Mouse (Mus musculus) stomach, embryonic 16.5 days (tissue): ENCODE measurements at regions not wholly inside any gene's neighbourhood (a gene's known extent, or its start where the extent isn't known, plus 50 kb on each side); places are given as distances from the start of the nearest gene placed in this dataset.

Experiments used
- ATAC-seq: fragments of 200-750 bp; cut with Nextera tagmentation; 2 replicates; pipeline ENCODE4 v1.8.0; 2017; ENCODE audit warnings: moderate number of reproducible peaks, moderate TSS enrichment; ENCODE audit not compliant: insufficient read depth, low FRiP score
- H3K27ac ChIP-seq: fragments of 300-500 bp; sonication (generic); 2 replicates; pipeline ENCODE4 v1.5.1; 2014; ENCODE audit warnings: low read length
- H3K27me3 ChIP-seq: fragments of 300-500 bp; sonication (generic); 2 replicates; pipeline ENCODE4 v1.6.1; 2014; ENCODE audit warnings: low read length, control low read depth, mixed read lengths; ENCODE audit not compliant: control insufficient read depth, insufficient read depth
- H3K36me3 ChIP-seq: fragments of 300-500 bp; sonication (generic); 2 replicates; pipeline ENCODE4 v1.6.1; 2014; ENCODE audit warnings: low read length; ENCODE audit not compliant: control insufficient read depth, insufficient read depth
- H3K4me1 ChIP-seq: fragments of 300-500 bp; sonication (generic); 2 replicates; pipeline ENCODE4 v1.6.1; 2014; ENCODE audit warnings: low read length, control low read depth, mixed read lengths; ENCODE audit not compliant: control insufficient read depth, insufficient read depth
- H3K4me2 ChIP-seq: fragments of 300-500 bp; sonication (generic); 2 replicates; pipeline ENCODE4 v1.6.1; 2014; ENCODE audit warnings: low read depth, low read length, mixed read lengths
- H3K4me3 ChIP-seq: fragments of 300-500 bp; sonication (generic); replicated peaks from 2 replicates; pipeline ENCODE4 v1.5.1; 2014; ENCODE audit warnings: mild to moderate bottlenecking, low read length
- H3K9ac ChIP-seq: fragments of 300-500 bp; sonication (generic); 2 replicates; pipeline ENCODE4 v1.6.1; 2014; ENCODE audit warnings: low read length
- H3K9me3 ChIP-seq: fragments of 300-500 bp; sonication (generic); replicated peaks from 2 replicates; pipeline ENCODE4 v1.6.1; 2016; ENCODE audit warnings: low read length, control low read depth; ENCODE audit not compliant: control insufficient read depth
- WGBS: fragments of 180-500 bp; shearing (Covaris S2); extraction: QIAGEN DNeasy Blood & Tissue Kit; methylation state at CpG from one replicate; pipeline ENCODE4 v1.1.7; 2014; 5-methylcytosine and 5-hydroxymethylcytosine counted together

DNA sequence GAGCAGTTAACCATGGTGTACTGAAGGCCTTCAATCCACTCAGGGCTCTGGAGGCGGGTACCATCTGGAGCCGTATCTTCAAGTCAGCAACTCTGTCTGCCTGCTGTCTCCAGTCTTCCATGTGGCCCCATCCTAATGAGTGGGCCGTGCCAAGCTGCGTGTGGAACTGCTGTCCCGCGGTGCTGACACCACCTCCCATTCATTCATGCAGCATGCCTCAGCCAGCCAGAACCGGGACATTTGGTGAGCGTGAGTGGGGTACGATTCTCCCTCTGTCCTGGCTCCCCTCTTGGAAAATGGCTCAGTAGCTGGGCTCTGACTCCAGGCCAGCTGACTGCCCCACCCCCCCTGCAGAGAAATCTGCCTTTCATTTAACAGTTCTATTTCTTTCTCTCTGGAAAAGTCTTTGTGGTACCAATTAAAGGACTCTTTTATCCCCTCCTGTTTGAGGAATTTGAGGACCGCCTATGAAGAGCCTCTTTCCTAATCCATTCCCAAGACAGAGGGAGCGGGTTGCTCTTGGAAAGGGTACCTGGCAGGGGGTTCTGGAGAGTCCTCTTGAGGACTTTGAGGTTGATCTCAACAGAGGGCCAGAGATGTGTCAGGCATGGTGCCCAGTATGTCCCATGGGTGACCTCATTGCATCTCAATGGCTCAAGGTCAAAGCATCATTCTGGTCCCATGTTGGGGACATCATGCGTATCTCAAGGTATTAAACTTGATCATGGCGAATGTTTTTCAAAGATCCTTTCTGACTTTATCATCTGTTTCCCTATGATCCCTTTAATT lies 55.5 kb upstream of the Brd7 start:
- no peak overlapping the region for H3K27ac ChIP-seq
- H3K9ac ChIP-seq = no peak overlapping the region
- H3K27me3 ChIP-seq = no peaks in the 10 kb centered on the region; the same call in 1 of the 2 replicates
- no peaks in the 10 kb centered on the region for H3K36me3 ChIP-seq
- no peaks in the 10 kb centered on the region for H3K9me3 ChIP-seq
- no peak overlapping the region for H3K4me3 ChIP-seq
- no peak for ATAC-seq
- H3K4me1 ChIP-seq = no peaks in the 10 kb centered on the region
- H3K4me2 ChIP-seq = no peak overlapping the region
- 64% methylated on average over 13 of the region's 13 CpGs for WGBS

DNA sequence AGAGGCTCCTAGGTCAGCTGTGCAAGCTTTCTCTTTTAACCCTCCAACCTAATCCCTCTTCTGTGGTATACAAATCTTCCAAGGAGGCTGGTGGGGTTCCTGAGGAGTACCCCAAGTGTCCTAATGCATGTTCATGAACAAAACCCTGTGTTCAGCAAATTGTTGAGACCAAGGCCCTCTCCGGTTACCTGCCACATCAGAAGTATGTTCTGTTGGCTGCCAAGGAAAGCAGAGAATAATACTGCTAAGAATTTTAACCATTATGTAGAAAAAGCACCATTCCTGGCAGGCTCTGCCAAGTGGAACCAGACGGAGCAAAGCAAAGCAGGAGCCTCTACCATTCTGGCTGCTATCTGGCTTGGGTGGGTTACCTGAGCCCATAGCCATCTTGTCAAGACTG lies 61.3 kb upstream of the Brd7 start:
- H3K9me3 ChIP-seq = no peaks in the 10 kb centered on the region
- WGBS = 75% methylated on average over 2 of the region's 2 CpGs
- no peak overlapping the region for H3K27ac ChIP-seq
- H3K9ac ChIP-seq = no peak overlapping the region
- H3K4me3 ChIP-seq = no peak overlapping the region
- no peaks in the 10 kb centered on the region for H3K4me1 ChIP-seq
- ATAC-seq = no peak
- no peaks in the 10 kb centered on the region for H3K36me3 ChIP-seq
- H3K4me2 ChIP-seq = no peak overlapping the region
- H3K27me3 ChIP-seq = no peaks in the 10 kb centered on the region; the same call in 1 of the 2 replicates

DNA sequence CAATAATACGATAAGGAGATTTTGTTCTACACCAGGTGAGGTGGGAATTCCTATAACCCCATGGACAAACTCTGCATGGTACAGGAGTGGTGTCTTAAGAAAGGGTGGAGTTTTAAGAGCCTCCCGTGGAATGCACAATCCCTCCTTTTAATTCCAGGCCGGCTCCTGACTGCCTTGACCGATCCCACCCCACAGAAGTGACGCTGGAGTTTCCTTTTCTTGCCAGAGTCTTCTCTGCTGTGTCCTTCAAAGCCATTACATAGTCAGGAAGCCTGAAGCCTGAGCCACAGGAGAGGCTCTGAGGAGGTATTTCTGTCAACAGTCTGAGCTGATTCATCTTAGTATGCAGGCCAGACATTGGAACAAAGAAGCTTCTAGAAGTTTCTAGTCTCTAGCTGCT lies 66.6 kb upstream of the Brd7 start:
- no peak overlapping the region for H3K27ac ChIP-seq
- 66% methylated on average over 5 of the region's 5 CpGs for WGBS
- no peak overlapping the region for H3K9ac ChIP-seq
- no peaks in the 10 kb centered on the region for H3K27me3 ChIP-seq
- H3K36me3 ChIP-seq = no peaks in the 10 kb centered on the region
- no peak overlapping the region for H3K4me2 ChIP-seq
- H3K4me1 ChIP-seq = no peaks in the 10 kb centered on the region
- ATAC-seq = no peak
- no peak overlapping the region for H3K4me3 ChIP-seq
- H3K9me3 ChIP-seq = no peaks in the 10 kb centered on the region

DNA sequence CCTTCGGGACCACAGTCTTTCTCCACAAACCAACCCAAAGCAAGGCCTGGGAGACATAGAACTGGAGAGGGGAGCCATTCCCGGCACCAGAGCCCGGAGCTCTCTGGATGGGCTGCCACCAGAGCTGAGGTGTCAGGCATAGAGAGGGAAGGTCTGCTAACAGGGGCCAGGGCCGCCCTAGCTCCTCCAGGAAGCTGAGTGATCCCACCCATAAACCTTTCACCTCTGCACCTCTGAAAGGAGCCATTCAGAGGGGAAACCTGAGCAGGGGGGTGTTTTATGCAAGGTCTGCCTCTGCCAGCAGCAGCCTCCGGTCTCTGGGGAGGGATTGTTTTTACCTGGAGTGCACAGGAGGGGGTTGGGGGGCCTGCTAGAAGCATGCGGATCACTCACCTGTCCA lies 69.4 kb upstream of the Brd7 start:
- H3K9me3 ChIP-seq = no peaks in the 10 kb centered on the region
- no peaks in the 10 kb centered on the region for H3K27me3 ChIP-seq
- ATAC-seq = no peak
- H3K36me3 ChIP-seq = no peaks in the 10 kb centered on the region
- H3K4me1 ChIP-seq = no peaks in the 10 kb centered on the region
- no peak overlapping the region for H3K4me3 ChIP-seq
- no peak overlapping the region for H3K4me2 ChIP-seq
- WGBS = 47% methylated on average over 6 of the region's 6 CpGs
- H3K9ac ChIP-seq = no peak overlapping the region
- H3K27ac ChIP-seq = no peak overlapping the region

DNA sequence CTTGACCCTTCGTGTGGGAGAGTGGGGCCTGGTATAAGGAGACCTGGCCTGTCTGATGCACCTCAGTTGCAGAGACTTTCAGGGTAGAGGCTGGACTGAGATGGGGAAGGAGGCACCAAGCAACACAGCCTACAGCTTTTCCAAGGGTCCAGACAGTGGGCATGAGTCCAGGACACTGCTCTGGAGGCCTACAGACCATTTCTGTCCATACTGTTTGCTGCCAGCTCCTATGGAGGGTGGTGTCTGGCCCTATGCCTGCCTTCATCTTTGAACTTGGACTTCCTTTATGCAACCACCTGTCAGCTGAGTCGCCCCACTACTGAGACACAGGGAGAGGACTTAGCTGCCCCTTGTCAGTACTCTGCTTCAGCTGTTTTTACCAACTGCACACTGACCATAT lies 73.7 kb upstream of the Brd7 start:
- Histone ChIP-seq H3K4me3 (no peak overlapping the region), H3K36me3 (no peaks in the 10 kb centered on the region), H3K4me1 (no peaks in the 10 kb centered on the region), H3K9ac (no peak overlapping the region), H3K4me2 (no peak overlapping the region), H3K9me3 (no peaks in the 10 kb centered on the region), H3K27ac (no peak overlapping the region), H3K27me3 (no peaks in the 10 kb centered on the region; the same call in 1 of the 2 replicates)
- WGBS = 76% methylated on average over 2 of the region's 2 CpGs
- ATAC-seq = no peak

DNA sequence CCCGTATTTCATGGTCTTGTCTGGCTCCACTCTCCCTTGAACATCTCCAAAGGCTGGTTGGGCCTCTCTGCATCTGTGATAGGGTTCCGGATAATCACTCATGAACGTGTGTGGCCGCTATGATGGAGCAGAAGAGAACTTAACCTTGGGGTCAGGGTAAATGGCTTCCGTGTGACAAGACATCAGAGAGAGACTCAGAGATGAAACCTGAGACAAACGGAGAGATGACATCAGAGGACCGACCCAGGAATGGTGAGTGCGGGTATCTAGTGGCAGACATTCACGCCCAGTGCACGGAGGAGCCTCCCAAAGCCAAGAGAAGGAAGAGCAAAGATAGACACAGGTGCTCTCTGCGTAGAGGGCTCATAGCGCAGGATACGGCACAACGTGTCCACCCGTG lies 78.2 kb upstream of the Brd7 start:
- H3K27ac ChIP-seq = no peak overlapping the region
- no peak overlapping the region for H3K9ac ChIP-seq
- no peaks in the 10 kb centered on the region for H3K4me1 ChIP-seq
- no peaks in the 10 kb centered on the region for H3K9me3 ChIP-seq
- no peaks in the 10 kb centered on the region; the same call in 1 of the 2 replicates for H3K27me3 ChIP-seq
- H3K4me3 ChIP-seq = no peak overlapping the region
- ATAC-seq = no peak
- no peak overlapping the region for H3K4me2 ChIP-seq
- WGBS = 65% methylated on average over 15 of the region's 15 CpGs
- H3K36me3 ChIP-seq = no peaks in the 10 kb centered on the region

DNA sequence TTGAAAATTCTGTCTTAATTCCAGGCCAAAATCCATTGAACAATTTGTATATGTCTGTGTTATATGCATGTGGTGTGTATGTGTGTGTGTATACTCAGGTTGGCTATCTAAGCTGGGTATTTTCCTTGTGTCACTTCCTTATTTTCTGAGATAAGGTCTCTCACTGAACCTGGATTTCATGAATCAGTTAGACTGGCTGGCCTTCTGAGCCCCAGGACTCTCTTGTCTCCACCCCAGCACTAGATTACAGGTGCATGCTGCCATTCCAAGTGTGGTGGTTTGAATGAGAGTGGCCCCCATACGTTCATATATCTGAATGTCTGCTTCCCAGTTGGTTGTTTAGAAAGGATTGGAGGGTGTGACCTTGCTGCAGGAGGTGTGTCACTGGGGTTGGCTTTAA lies 77.8 kb upstream of the Nkd1 start:
- no peak for ATAC-seq
- H3K27ac ChIP-seq = no peak overlapping the region
- 43% methylated on average over 1 of the region's 1 CpGs for WGBS

DNA sequence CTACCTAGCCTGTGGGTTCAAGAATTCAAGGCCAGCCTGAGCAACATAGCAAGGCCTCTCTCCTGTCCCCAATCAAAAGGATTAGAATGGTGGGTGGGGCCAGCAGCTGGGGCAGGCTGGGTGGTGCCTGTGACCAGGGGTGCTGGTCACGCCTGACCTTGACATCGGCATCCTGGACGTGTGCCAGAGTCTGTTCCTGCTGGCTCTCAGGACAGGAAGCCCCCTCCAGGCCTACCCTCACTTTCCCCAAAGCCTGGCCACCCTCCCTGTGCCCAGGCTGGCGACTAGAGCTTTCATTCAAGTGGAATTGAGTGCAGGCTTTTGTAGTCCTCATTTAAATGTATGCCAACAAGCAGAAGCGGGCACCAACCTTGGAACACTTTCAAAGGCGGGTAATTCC lies 73.7 kb upstream of the Nkd1 start:
- no peaks in the 10 kb centered on the region for H3K36me3 ChIP-seq
- H3K4me1 ChIP-seq = peaks cover 10% of the 10 kb centered on the region
- H3K9ac ChIP-seq = no peak overlapping the region
- H3K27ac ChIP-seq = no peak overlapping the region
- no peak for ATAC-seq
- peaks cover 18% of the 10 kb centered on the region for H3K27me3 ChIP-seq
- WGBS = 42% methylated on average over 6 of the region's 6 CpGs
- no peak overlapping the region for H3K4me2 ChIP-seq
- H3K4me3 ChIP-seq = no peak overlapping the region
- no peaks in the 10 kb centered on the region for H3K9me3 ChIP-seq

More for the DNA sequence above, 77.8 kb upstream of the Nkd1 start:
- Histone ChIP-seq H3K9me3 (no peaks in the 10 kb centered on the region), H3K4me2 (no peak overlapping the region), H3K27me3 (no peaks in the 10 kb centered on the region), H3K4me1 (no peaks in the 10 kb centered on the region), H3K9ac (no peak overlapping the region), H3K36me3 (no peaks in the 10 kb centered on the region), H3K4me3 (no peak overlapping the region)

DNA sequence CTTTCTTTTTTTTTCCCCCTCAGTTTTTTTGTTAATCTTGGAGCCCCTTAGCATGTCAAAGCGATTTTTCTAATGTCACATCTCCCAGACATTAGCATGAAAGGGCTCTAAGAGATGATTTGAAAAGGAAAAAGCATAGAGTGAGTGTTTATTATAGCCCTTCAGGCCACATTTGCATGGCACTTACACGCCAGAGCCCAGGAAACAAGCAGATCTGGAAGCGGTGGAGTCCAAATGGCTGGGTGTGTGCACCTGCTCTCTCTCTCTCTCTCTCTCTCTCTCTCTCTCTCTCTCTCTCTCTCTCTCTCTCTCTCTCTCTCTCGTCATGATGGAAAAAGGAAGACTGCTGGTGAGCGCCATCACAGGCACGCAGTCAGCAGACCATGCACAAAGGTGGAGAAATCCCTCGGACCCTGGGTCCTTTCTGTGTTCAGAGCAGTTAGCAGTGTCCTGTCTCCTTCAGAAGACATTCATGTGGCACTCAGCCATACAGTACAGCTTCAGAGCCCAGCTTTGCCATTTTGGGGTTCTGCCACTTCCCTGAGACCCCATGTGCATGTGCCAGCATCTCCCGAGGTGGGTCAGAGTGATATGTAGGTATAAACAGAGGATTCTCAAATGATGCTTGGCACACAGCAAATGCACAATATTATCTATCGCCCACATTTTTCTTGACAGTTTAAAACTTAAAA lies 73.2 kb upstream of the Nkd1 start:
- H3K27ac ChIP-seq = no peak overlapping the region
- H3K27me3 ChIP-seq = peaks cover 24% of the 10 kb centered on the region
- WGBS = 77% methylated on average over 9 of the region's 9 CpGs
- H3K9ac ChIP-seq = no peak overlapping the region
- H3K36me3 ChIP-seq = no peaks in the 10 kb centered on the region
- peaks cover 10% of the 10 kb centered on the region for H3K4me1 ChIP-seq
- H3K9me3 ChIP-seq = no peaks in the 10 kb centered on the region
- no peak for ATAC-seq
- no peak overlapping the region for H3K4me2 ChIP-seq
- no peak overlapping the region for H3K4me3 ChIP-seq
